Mouse (Mus musculus) MEL (cell line): ENCODE data around the gene Slc51b.

Experiments
- CTCF ChIP-seq, 3 experiments: IDR thresholded peaks in 2 of 3; conservative IDR thresholded peaks in 1 of 3; 2 replicates each; pipeline ENCODE4 v1.5.1; 2011 to 2012; ENCODE audit warnings: low read length in 3 of 3, low read depth in 2 of 3, mild to moderate bottlenecking in 2 of 3, improper control_type of control experiment in 1 of 3, inconsistent platforms in 1 of 3, mixed read lengths in 1 of 3, moderate library complexity in 1 of 3; ENCODE audit not compliant: control insufficient read depth in 1 of 3, insufficient read depth in 1 of 3, poor library complexity in 1 of 3, severe bottlenecking in 1 of 3
- EP300 ChIP-seq, 2 experiments: IDR thresholded peaks; 2 replicates each; pipeline ENCODE4 v1.6.1; 2011; ENCODE audit warnings: improper control_type of control experiment in 2 of 2, low read length in 2 of 2, low read depth in 1 of 2, mild to moderate bottlenecking in 1 of 2
- POLR2A ChIP-seq, 2 experiments: IDR thresholded peaks; 2 replicates each; pipeline ENCODE4 v1.6.1; 2011 to 2012; ENCODE audit warnings: low read length in 2 of 2, mild to moderate bottlenecking in 2 of 2, control low read depth in 1 of 2, improper control_type of control experiment in 1 of 2, low read depth in 1 of 2, moderate library complexity in 1 of 2; ENCODE audit not compliant: control insufficient read depth in 1 of 2, insufficient read depth in 1 of 2, poor library complexity in 1 of 2
- TAL1 ChIP-seq: IDR thresholded peaks from 2 replicates; pipeline ENCODE4 v1.6.1; 2012; ENCODE audit warnings: mild to moderate bottlenecking, inconsistent platforms, low read length, moderate library complexity, mixed read lengths
- USF1 ChIP-seq: IDR thresholded peaks from 2 replicates; pipeline ENCODE4 v1.6.1; 2014; ENCODE audit warnings: low read depth, mild to moderate bottlenecking, inconsistent platforms, low read length, improper control_type of control experiment, moderate library complexity
- ZNF384 ChIP-seq: IDR thresholded peaks from 2 replicates; pipeline ENCODE4 v1.6.1; 2012; ENCODE audit warnings: low read depth, mild to moderate bottlenecking, inconsistent platforms, low read length, improper control_type of control experiment

DNA sequence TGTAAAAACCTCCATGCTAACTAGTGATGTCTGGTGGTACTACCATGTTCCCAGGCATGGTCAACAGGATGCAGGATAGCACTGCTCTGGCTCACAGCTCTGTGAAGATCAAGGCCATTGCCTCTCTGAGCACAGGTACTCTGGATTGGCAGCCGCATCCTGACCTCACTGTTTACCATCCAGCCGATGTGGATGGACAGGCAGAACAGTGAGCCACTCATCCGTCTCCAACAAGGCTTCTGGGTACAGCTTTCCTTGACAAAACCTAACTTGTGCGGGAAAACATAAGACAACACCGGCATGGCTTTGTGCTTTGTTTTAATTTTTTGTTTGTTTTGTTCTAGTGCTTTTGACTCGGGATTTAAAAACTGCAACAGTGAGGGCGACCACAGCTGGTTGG, 57.0 kb downstream of the Slc51b start:
- no peak for TF ChIP-seq USF1
- TF ChIP-seq EP300 (IDR thresholded peaks at IDR 0.05; ENCODE audit: low read depth in 1 of 2, low read length in 2 of 2): no peak
- no peak for TF ChIP-seq CTCF (IDR thresholded peaks at IDR 0.05 in 2 of 3, conservative IDR thresholded peaks at IDR 0.05 in 1 of 3; ENCODE audit: control insufficient read depth in 1 of 3, insufficient read depth in 1 of 3, low read depth in 2 of 3, low read length in 3 of 3, poor library complexity in 1 of 3, severe bottlenecking in 1 of 3)
- TF ChIP-seq POLR2A (IDR thresholded peaks at IDR 0.05; ENCODE audit: control insufficient read depth in 1 of 2, insufficient read depth in 1 of 2, low read depth in 1 of 2, low read length in 2 of 2, poor library complexity in 1 of 2): no peak
- TF ChIP-seq TAL1: no peak
- TF ChIP-seq ZNF384: no peak
